Mouse (Mus musculus): Measurements from ENCODE around the gene Lsm8. TPM values are rescaled to one million over a fixed set of nuclear protein-coding genes. Genes with fewer than 3 reads are reported as not detected.

The Lsm8 gene
- polyA plus RNA-seq, 1 experiment from 2014 or later: 108 TPM

DNA sequence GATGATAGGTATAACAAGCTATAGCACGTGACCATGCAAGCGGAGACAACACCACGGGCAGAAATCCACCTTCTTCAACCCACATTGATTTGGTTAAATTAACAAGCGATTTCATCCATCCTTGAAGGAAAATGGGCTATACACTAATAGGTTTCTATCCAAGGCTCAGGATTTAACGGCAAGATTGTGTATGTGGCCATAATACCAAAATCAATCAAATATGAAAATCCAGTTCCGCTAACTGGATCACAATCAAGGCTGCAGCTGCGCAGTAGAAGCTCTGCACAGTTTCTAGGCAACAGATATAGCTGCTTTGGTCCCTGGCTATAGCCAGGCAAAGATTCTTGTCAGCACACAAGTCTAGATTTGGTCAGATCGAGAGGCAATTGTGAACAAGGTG is 17.6 kb downstream of the Lsm8 start, which contains the start of gene Ankrd7:
Gene Ankrd7, plus strand, starts transcription at position 301 of the 400 bp plus-strand sequence.
- Histone ChIP-seq H3K4me3 (ENCODE audit: low read depth, low read length) (no peak within 1 kb of the TSS), H3K9ac (replicated peaks; ENCODE audit: low read depth) (no peak within 1 kb of the TSS), H3K27me3 (replicated peaks; ENCODE audit: insufficient read depth, low read length) (no peaks in the 10 kb centered on the region), H3K4me1 (ENCODE audit: insufficient read depth, low read depth, low read length) (no peaks in the 10 kb centered on the region), H3K36me3 (ENCODE audit: insufficient read depth, low read length) (no peaks in the 10 kb centered on the region), H3K9me3 (ENCODE audit: low read length) (no peaks in the 10 kb centered on the region), H3K4me2 (replicated peaks; ENCODE audit: low read depth, low read length) (no peak within 1 kb of the TSS), H3K27ac (ENCODE audit: low read length) (no peak within 1 kb of the TSS)
- DNase-seq (ENCODE audit: low spot score) (no peak), ATAC-seq (no peak)
- 94% methylated on average over 8 of the region's 8 CpGs for WGBS
- no peak for TF ChIP-seq EP300 (IDR thresholded peaks at IDR 0.05)
- TF ChIP-seq CTCF (IDR thresholded peaks at IDR 0.05): no peak

DNA sequence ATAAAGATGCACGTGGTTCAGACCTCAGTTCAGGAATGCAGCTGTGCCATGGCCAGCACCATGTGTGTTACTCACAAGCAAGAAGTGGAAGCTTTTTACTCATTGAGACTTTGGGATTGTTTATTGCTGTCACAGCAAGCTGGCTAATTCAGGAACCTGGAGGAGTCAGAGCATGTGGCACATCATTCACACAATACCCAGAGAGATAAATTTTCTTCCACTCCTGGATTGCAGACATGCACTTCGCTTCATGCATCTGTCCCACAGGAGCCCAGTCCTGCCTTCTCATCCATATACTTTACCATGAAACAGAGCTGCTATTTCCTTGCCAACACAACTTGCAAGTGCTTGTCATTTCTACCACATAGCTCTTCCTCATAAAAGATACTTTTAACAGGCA is 40.7 kb downstream of the Lsm8 start:
- no peaks in the 10 kb centered on the region for H3K27me3 ChIP-seq (replicated peaks; ENCODE audit: insufficient read depth, low read length)
- H3K9ac ChIP-seq (replicated peaks; ENCODE audit: low read depth): no peak overlapping the region
- TF ChIP-seq CTCF (IDR thresholded peaks at IDR 0.05) (no peak), EP300 (IDR thresholded peaks at IDR 0.05) (no peak)
- H3K4me3 ChIP-seq (ENCODE audit: low read depth, low read length): no peak overlapping the region
- H3K4me1 ChIP-seq (ENCODE audit: insufficient read depth, low read depth, low read length): no peaks in the 10 kb centered on the region
- ATAC-seq: no peak
- no peaks in the 10 kb centered on the region for H3K9me3 ChIP-seq (ENCODE audit: low read length)
- WGBS: 69% methylated on average over 2 of the region's 2 CpGs
- DNase-seq (ENCODE audit: low spot score): no peak
- no peak overlapping the region for H3K27ac ChIP-seq (ENCODE audit: low read length)
- H3K36me3 ChIP-seq (ENCODE audit: insufficient read depth, low read length): no peaks in the 10 kb centered on the region
- H3K4me2 ChIP-seq (replicated peaks; ENCODE audit: low read depth, low read length): no peak overlapping the region

DNA sequence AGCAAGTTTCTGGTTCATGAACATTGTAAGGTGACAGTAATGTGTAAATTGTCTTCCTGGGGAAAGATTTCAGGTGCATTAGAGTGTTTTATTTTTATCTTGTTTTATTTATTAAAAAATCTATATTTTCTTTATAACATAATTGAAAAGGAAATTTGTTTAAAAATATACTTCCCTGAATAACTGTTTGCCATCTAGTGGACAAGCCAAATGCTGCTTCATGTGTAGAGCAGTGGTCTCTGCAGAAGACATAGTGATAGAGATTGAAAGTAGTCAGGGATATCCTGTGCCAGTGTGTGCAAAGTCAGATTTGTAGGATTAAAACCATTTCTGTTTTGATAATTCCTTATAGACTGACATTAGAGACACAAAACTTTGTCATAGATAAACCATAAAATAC is 45.8 kb downstream of the Lsm8 start:
- H3K9me3 ChIP-seq (ENCODE audit: low read length): no peaks in the 10 kb centered on the region
- no peak for DNase-seq (ENCODE audit: low spot score)
- H3K4me1 ChIP-seq (ENCODE audit: insufficient read depth, low read depth, low read length): no peaks in the 10 kb centered on the region
- H3K27ac ChIP-seq (ENCODE audit: low read length): no peak overlapping the region
- H3K9ac ChIP-seq (replicated peaks; ENCODE audit: low read depth): no peak overlapping the region
- ATAC-seq: no peak
- H3K4me3 ChIP-seq (ENCODE audit: low read depth, low read length): no peak overlapping the region
- H3K4me2 ChIP-seq (replicated peaks; ENCODE audit: low read depth, low read length): no peak overlapping the region
- TF ChIP-seq EP300 (IDR thresholded peaks at IDR 0.05): no peak
- no peak for TF ChIP-seq CTCF (IDR thresholded peaks at IDR 0.05)
- no peaks in the 10 kb centered on the region for H3K36me3 ChIP-seq (ENCODE audit: insufficient read depth, low read length)
- H3K27me3 ChIP-seq (replicated peaks; ENCODE audit: insufficient read depth, low read length): no peaks in the 10 kb centered on the region

Other genes starting within 250 kb of the Lsm8 start
- 0.12 TPM in 1 of 2 replicates, not detected in the other for gene Ankrd7, start 17.7 kb downstream of the Lsm8 start, polyA plus RNA-seq (2015; fragmentation: Nextera tagmentation; extraction: Ambion mirVana)

Data from lung, postnatal 0 days (tissue).